Mouse (Mus musculus) WW6 (cell line): Measurements from ENCODE around the gene Cryl1.

Experiments
- DNase-seq: peaks from one replicate; pipeline ENCODE4 v3.0.0-alpha.2; 2013; ENCODE audit warnings: low read depth, low spot score

The Cryl1 gene

GRCm38 (mm10) chr14:57318812-57319211 lies 79.5 kb downstream of the Cryl1 start:
- DNase-seq: no peak

- DNase-seq: no peak
Measured at GRCm38 (mm10) chr14:57316662-57317600, 81.4 kb downstream of the Cryl1 start.

GRCm38 (mm10) chr14:57315976-57316375 lies 82.4 kb downstream of the Cryl1 start:
- DNase-seq: no peak

GRCm38 (mm10) chr14:57315551-57315950 lies 82.8 kb downstream of the Cryl1 start:
- DNase-seq: no peak

GRCm38 (mm10) chr14:57301600-57302230 lies 96.6 kb downstream of the Cryl1 start:
- no peak for DNase-seq

GRCm38 (mm10) chr14:57300530-57300929 lies 97.8 kb downstream of the Cryl1 start:
- no peak for DNase-seq

- no peak for DNase-seq
Measured at GRCm38 (mm10) chr14:57297672-57298071, 100.7 kb downstream of the Cryl1 start.

- DNase-seq: no peak
Measured at GRCm38 (mm10) chr14:57291399-57291942, 106.9 kb downstream of the Cryl1 start.

- no peak for DNase-seq
Measured at GRCm38 (mm10) chr14:57289105-57289504, 109.2 kb downstream of the Cryl1 start.

- DNase-seq: no peak
Measured at GRCm38 (mm10) chr14:57283816-57284215, 114.5 kb downstream of the Cryl1 start.

GRCm38 (mm10) chr14:57282591-57282990 lies 115.7 kb downstream of the Cryl1 start:
- no peak for DNase-seq

- no peak for DNase-seq
Measured at GRCm38 (mm10) chr14:57280835-57281234, 117.5 kb downstream of the Cryl1 start.

- no peak for DNase-seq
Measured at GRCm38 (mm10) chr14:57276481-57277012, 121.8 kb downstream of the Cryl1 start.

GRCm38 (mm10) chr14:57272341-57272740 lies 126.0 kb downstream of the Cryl1 start:
- no peak for DNase-seq

GRCm38 (mm10) chr14:57271861-57272260 lies 126.5 kb downstream of the Cryl1 start:
- DNase-seq: no peak

- DNase-seq: no peak
Measured at GRCm38 (mm10) chr14:57268900-57269299, 129.4 kb downstream of the Cryl1 start.

GRCm38 (mm10) chr14:57268344-57268743 lies 130.0 kb downstream of the Cryl1 start:
- DNase-seq: no peak

- no peak for DNase-seq
Measured at GRCm38 (mm10) chr14:57263943-57264342, 134.4 kb downstream of the Cryl1 start.

GRCm38 (mm10) chr14:57259341-57259740 lies 139.0 kb downstream of the Cryl1 start:
- no peak for DNase-seq

- DNase-seq: no peak
Measured at GRCm38 (mm10) chr14:57248661-57249060, 149.7 kb downstream of the Cryl1 start.

- DNase-seq: no peak
Measured at GRCm38 (mm10) chr14:57246575-57246974, 151.8 kb downstream of the Cryl1 start.

- no peak for DNase-seq
Measured at GRCm38 (mm10) chr14:57242978-57243377, 155.4 kb downstream of the Cryl1 start.
